Mouse (Mus musculus) mouse trophoblast stem cell (cell line): ENCODE data around the gene Sel1l.

Experiments used
- in situ Hi-C, 2 experiments: fragments of 300-500 bp; cut with MseI, MboI; formaldehyde crosslinking; loops; 2 replicates in 1 of 2; 3 replicates in 1 of 2; pipeline ENCODE4 v1.15.1; 2025

Gene Sel1l

DNA sequence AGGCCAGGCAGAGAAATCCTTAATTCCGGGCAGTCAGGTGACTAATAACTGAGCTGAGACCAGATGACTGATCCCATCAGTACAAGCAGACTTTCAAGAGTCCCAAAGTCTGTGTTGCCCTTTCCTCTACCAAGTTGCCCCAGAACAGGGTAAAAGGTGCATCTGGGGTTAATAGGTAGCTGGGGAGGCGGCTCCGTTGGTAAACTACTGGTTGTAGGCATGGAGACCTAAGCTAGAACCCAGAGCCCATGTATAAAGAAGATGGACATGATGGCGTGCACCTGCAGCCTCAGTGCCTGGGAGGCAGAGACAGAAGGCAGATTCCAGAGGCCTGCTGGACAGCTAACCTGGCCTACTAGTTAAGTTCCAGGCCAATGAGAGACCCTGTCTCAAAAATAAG is 30.2 kb downstream of the Sel1l start:
- in situ Hi-C loops, result loop anchor here (25.0 kb wide), 1 partner anchor 406 kb away; no protein-coding TSS in a partner anchor

GRCm38 (mm10) chr12:91815990-91816389 is 33.0 kb downstream of the Sel1l start:
- in situ Hi-C loops, result loop anchor here (25.0 kb wide), 1 partner anchor 404 kb away; no protein-coding TSS in a partner anchor

DNA sequence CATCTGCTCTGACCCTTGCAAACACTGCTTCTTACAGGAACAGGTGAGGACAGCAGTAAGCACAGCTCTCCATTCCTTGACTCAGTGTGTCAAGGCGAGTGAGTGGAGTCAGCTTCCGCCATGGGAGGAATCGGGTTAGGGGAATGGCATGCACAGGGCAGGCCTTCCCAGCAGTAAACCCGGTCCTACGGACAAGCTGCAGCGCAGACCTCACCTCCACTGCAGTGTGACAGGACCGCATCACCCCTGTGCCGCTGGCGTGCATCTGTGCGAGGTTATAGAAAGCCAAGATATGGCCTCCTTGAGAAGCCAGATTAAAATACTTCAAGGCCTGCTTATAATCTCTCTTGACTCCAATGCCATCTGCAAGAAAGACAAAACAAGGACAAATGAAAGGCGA is 33.4 kb downstream of the Sel1l start:
- in situ Hi-C loops, result loop anchor here (25.0 kb wide), 1 partner anchor 403 kb away; no protein-coding TSS in a partner anchor

GRCm38 (mm10) chr12:91808911-91809310 is 40.0 kb downstream of the Sel1l start:
- in situ Hi-C loops, result loop anchor here (25.0 kb wide), 1 partner anchor 397 kb away; no protein-coding TSS in a partner anchor

- in situ Hi-C loops, result loop anchor here (25.0 kb wide), 1 partner anchor 395 kb away; no protein-coding TSS in a partner anchor
These were observed 41.2 kb downstream of the Sel1l start for GRCm38 (mm10) chr12:91807761-91808160.

GRCm38 (mm10) chr12:91807095-91807494 is 41.9 kb downstream of the Sel1l start:
- in situ Hi-C loops, result loop anchor here (25.0 kb wide), 1 partner anchor 395 kb away; no protein-coding TSS in a partner anchor

- in situ Hi-C loops, result loop anchor here (25.0 kb wide), 1 partner anchor 392 kb away; no protein-coding TSS in a partner anchor
These were observed 44.7 kb downstream of the Sel1l start for GRCm38 (mm10) chr12:91804262-91804661.

DNA sequence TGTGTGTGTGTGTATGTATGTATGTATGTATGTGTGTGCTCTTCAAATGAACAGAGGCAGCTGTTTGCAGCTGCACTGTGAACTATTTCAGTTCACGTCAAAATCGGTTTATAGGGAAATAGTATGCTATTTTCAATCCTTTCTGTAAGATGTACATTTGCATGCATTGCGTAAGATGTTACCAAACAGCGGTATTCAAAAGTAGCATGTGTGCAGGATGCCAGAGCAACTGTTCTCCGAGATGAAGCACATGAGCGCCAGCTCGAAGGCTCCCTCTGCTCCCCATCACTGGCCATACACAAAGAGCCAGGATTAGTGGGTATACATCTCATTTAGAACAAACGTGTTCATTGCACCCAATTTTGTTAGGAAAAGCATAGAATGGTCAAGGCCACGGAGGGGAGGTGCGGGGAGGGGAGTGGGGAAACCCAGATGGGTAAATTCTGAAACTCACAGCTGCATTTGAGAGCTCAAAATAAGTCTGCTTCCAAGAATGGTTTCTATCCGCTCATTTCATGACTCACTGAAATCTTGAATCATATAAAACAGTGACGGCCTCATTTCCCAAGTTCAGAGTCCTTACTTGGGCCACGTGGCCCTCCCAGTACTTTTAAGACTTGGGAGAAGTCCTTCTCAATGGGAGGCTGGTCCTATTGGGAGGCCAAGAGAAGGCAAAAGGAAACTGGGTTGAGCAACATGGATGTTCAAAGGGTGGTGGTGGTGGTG is 45.6 kb downstream of the Sel1l start:
- in situ Hi-C loops, result loop anchor here (25.0 kb wide), 1 partner anchor 391 kb away; no protein-coding TSS in a partner anchor

DNA sequence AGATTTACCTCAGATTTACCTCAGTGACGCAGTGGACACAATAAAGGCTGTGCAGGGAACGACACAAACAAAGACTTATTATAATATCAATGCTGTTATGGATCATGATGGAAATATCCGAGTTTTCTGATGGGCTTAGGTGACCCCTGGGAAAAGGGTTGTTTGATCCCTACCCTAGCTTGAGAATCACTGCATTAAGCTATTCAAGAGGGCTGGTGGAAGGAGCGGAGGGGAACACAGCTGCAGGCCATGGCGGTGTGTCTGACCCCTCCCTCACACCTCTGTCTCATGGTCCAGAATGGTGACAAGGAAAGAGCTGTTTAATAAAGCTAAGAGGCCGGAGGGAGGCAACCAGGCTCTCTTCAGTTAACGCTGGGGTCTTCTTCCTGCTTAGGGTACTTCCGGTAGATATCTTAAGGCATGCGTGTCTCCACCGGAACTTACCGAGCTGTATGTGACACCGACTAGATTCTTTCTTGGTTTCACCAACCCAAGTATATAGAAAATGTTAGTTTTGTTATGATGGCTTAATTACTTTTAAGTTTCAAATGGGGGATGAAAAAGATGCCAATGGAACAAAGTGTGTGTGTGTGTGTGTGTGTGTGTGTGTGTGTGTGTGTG is 46.3 kb downstream of the Sel1l start:
- in situ Hi-C loops, result loop anchor here (25.0 kb wide), 1 partner anchor 390 kb away; no protein-coding TSS in a partner anchor

GRCm38 (mm10) chr12:91800861-91801385 is 48.0 kb downstream of the Sel1l start:
- in situ Hi-C loops, result loop anchor here (25.0 kb wide), 1 partner anchor 389 kb away; no protein-coding TSS in a partner anchor

- in situ Hi-C loops, result loop anchor here (10.0 to 25.0 kb wide), 2 partner anchors 175 to 388 kb away; no protein-coding TSS in a partner anchor
These were observed 49.1 kb downstream of the Sel1l start for GRCm38 (mm10) chr12:91799821-91800335.

- in situ Hi-C loops, result loop anchor here (10.0 kb wide), 1 partner anchor 175 kb away; no protein-coding TSS in a partner anchor
These were observed 49.6 kb downstream of the Sel1l start for GRCm38 (mm10) chr12:91799379-91799773.

GRCm38 (mm10) chr12:91798720-91799378 is 50.1 kb downstream of the Sel1l start:
- in situ Hi-C loops, result loop anchor here (10.0 kb wide), 1 partner anchor 174 kb away; no protein-coding TSS in a partner anchor

- in situ Hi-C loops, result loop anchor here (10.0 kb wide), 1 partner anchor 172 kb away; no protein-coding TSS in a partner anchor
These were observed 52.2 kb downstream of the Sel1l start for GRCm38 (mm10) chr12:91796774-91797173.

DNA sequence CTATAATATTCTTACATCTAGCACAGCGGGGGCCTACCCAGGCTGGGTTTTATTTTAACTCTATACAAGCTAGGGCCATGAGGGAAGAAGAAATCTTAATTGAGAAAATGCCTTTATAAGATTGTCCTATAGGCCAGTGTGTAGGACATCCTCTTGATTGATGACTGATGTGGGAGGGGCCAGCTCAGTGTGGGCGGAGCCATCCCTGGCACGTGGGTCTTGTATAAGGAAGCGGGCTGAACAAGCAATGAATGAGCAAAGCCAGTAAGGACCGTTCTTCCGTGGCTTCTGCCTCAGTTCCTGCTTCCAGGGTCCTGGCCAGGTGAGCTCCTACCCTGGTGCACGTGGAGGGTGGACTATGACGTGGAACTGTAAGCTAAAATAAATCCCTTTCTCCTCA is 55.7 kb downstream of the Sel1l start:
- in situ Hi-C loops, result loop anchor here (10.0 kb wide), 1 partner anchor 168 kb away; no protein-coding TSS in a partner anchor

DNA sequence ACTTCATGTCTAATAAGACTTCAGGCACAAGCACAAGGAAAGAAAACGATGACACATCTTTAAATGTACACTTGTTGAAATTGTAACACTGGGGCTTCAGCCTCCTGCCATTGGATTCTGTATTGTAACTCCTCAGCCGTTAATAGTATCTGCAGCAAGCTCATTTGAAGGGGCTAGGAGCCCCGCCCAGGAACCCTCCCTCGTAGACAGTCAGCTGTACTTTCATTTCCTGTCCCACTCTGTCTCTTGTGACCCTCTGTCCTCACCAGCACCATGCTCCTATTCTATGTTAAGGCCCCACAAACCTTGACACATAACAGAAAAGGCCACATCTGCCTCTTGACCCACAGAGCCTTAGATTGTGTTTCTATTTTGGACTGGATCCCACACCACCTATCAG is 57.1 kb downstream of the Sel1l start:
- in situ Hi-C loops, result loop anchor here (10.0 kb wide), 1 partner anchor 167 kb away; no protein-coding TSS in a partner anchor

GRCm38 (mm10) chr12:91789801-91790200 is 59.2 kb downstream of the Sel1l start:
- in situ Hi-C loops, result loop anchor here (10.0 kb wide), 2 partner anchors 145 to 165 kb away; no protein-coding TSS in a partner anchor

DNA sequence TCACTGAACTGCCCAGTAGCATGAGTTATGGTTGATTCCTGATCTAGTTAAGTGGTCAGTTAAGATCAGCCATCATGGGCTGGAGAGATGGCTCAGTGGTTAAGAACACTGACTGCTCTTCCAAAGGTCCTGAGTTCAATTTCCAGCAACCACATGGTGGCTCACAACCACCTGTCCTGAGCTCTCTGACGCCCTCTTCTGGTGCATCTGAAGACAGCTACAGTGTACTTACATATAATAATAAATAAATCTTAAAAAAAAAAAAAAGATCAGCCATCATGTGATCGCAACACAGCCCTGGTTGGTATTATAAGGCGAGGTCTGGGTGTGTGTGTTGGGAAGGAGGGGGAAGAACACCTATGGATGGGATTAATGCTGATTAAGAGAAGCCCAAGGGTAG is 60.5 kb downstream of the Sel1l start:
- in situ Hi-C loops, result loop anchor here in 1 of 2 experiments (10.0 kb wide), 1 partner anchor 144 kb away; no protein-coding TSS in a partner anchor

DNA sequence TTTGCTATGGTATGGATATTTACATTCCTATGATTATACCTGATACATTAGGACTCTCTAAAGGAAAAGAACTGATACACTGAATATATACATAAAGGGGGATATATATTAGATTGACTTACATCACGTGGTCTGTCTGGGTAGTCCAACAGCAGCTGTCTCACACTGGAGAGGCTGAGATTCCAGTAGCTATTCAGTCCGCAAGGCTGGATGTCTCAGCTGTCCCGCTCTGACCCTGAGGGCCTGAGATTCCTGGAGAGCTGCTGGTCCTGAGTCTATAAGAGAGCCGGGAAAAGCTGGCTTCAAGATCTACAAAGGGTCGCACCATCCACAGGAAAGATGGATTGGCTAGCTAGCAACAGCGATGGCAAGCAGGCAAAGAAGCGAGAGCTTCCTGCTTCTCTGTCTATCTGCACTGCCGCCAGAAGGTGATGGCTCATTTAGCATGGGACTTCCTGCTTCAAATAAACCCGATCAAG is 61.0 kb downstream of the Sel1l start, which contains the start of gene Ston2:
TSS of gene Ston2 (minus strand) at position 429 of the 479 bp plus-strand sequence.
- in situ Hi-C loops, result loop anchor here in 1 of 2 experiments (10.0 kb wide), 1 partner anchor 143 kb away; no protein-coding TSS in a partner anchor

DNA sequence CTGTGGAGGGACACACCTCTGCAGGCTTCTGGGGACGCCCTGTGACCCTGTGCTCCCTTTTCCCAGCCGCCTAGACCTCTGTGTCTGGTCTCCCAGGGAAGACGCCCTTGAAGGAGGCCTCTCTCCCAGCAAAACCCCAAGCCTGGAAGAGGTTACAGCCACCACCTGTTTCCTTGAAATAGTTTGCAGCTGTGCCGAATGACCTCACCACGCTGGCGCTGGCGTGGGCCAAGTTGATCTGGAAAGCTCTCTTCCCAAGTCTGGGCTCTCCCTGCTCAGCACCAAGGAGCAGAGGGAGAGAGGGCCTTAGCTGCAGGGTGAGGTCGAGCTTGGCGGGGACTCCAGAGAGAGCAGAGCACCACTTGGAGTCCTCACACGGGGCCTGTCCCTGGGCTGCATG is 62.6 kb downstream of the Sel1l start:
- in situ Hi-C loops, result loop anchor here in 1 of 2 experiments (10.0 kb wide), 1 partner anchor 142 kb away; no protein-coding TSS in a partner anchor
